Mouse (Mus musculus): ENCODE data around the gene Chn2. TPM values are rescaled to one million over a fixed set of nuclear protein-coding genes. Genes with fewer than 3 reads are reported as not detected.

Chn2 gene
- polyA plus RNA-seq, 1 experiment from 2014 or later: 7.1 TPM

GRCm38 (mm10) chr6:54228874-54229273, 189.5 kb downstream of the Chn2 start:
- 13% methylated on average over 2 of the region's 2 CpGs for WGBS
- no peaks in the 10 kb centered on the region for H3K36me3 ChIP-seq
- peaks cover 9% of the 10 kb centered on the region; the same call in 1 of the 2 replicates for H3K4me1 ChIP-seq
- H3K27ac ChIP-seq: no peak overlapping the region
- H3K27me3 ChIP-seq (ENCODE audit: insufficient read depth, poor library complexity, severe bottlenecking): peaks cover 23% of the 10 kb centered on the region
- H3K4me3 ChIP-seq: no peak overlapping the region
- H3K9me3 ChIP-seq: no peaks in the 10 kb centered on the region
- DNase-seq (ENCODE audit: low spot score): no peak

- H3K27ac ChIP-seq: no peak overlapping the region
- no peaks in the 10 kb centered on the region for H3K9me3 ChIP-seq
- H3K36me3 ChIP-seq: no peaks in the 10 kb centered on the region
- WGBS: 74% methylated on average over 13 of the region's 13 CpGs
- H3K4me3 ChIP-seq: no peak overlapping the region
- 0 out of 2 replicates have a peak, but pooled peaks cover 3% of the 10 kb centered on the region for H3K27me3 ChIP-seq (ENCODE audit: insufficient read depth, poor library complexity, severe bottlenecking)
- H3K4me1 ChIP-seq: 0 out of 2 replicates have a peak, but pooled peaks cover 4% of the 10 kb centered on the region
- no peak for DNase-seq (ENCODE audit: low spot score)
Measured at GRCm38 (mm10) chr6:54231769-54232558, 192.6 kb downstream of the Chn2 start.

- no peak overlapping the region for H3K27ac ChIP-seq
- no peaks in the 10 kb centered on the region for H3K4me1 ChIP-seq
- no peaks in the 10 kb centered on the region for H3K9me3 ChIP-seq
- no peak overlapping the region for H3K4me3 ChIP-seq
- H3K27me3 ChIP-seq (ENCODE audit: insufficient read depth, poor library complexity, severe bottlenecking): no peaks in the 10 kb centered on the region
- 88% methylated on average over 9 of the region's 9 CpGs for WGBS
- DNase-seq (ENCODE audit: low spot score): no peak
- H3K36me3 ChIP-seq: peaks cover 4% of the 10 kb centered on the region; the same call in 1 of the 2 replicates
Measured at GRCm38 (mm10) chr6:54236441-54236840, 197.1 kb downstream of the Chn2 start.

- no peak overlapping the region for H3K27ac ChIP-seq
- H3K4me3 ChIP-seq: no peak overlapping the region
- no peaks in the 10 kb centered on the region for H3K9me3 ChIP-seq
- 78% methylated on average over 5 of the region's 5 CpGs for WGBS
- H3K36me3 ChIP-seq: peaks cover 4% of the 10 kb centered on the region; the same call in 1 of the 2 replicates
- H3K4me1 ChIP-seq: peaks cover 6% of the 10 kb centered on the region; the same call in 1 of the 2 replicates
- H3K27me3 ChIP-seq (ENCODE audit: insufficient read depth, poor library complexity, severe bottlenecking): no peaks in the 10 kb centered on the region
- DNase-seq (ENCODE audit: low spot score): no peak
Measured at GRCm38 (mm10) chr6:54241761-54242160, 202.4 kb downstream of the Chn2 start.

GRCm38 (mm10) chr6:54242286-54242685, 202.9 kb downstream of the Chn2 start:
- DNase-seq (ENCODE audit: low spot score): no peak
- peaks cover 4% of the 10 kb centered on the region; the same call in 1 of the 2 replicates for H3K36me3 ChIP-seq
- H3K27me3 ChIP-seq (ENCODE audit: insufficient read depth, poor library complexity, severe bottlenecking): no peaks in the 10 kb centered on the region
- H3K4me3 ChIP-seq: no peak overlapping the region
- peak overlapping the region; percentile 19; the same call in 1 of the 2 replicates for H3K27ac ChIP-seq
- H3K9me3 ChIP-seq: no peaks in the 10 kb centered on the region
- peaks cover 6% of the 10 kb centered on the region; the same call in 1 of the 2 replicates for H3K4me1 ChIP-seq
- WGBS: 55% methylated on average over 9 of the region's 9 CpGs

GRCm38 (mm10) chr6:54248354-54249252, 209.2 kb downstream of the Chn2 start:
- no peaks in the 10 kb centered on the region for H3K27me3 ChIP-seq (ENCODE audit: insufficient read depth, poor library complexity, severe bottlenecking)
- H3K27ac ChIP-seq: no peak overlapping the region
- H3K4me3 ChIP-seq: no peak overlapping the region
- peaks cover 15% of the 10 kb centered on the region for H3K4me1 ChIP-seq
- H3K9me3 ChIP-seq: no peaks in the 10 kb centered on the region
- 71% methylated on average over 8 of the region's 8 CpGs for WGBS
- no peaks in the 10 kb centered on the region for H3K36me3 ChIP-seq
- DNase-seq (ENCODE audit: low spot score): no peak

GRCm38 (mm10) chr6:54251401-54252191, 212.2 kb downstream of the Chn2 start:
- 63% methylated on average over 17 of the region's 17 CpGs for WGBS
- no peak overlapping the region for H3K27ac ChIP-seq
- H3K27me3 ChIP-seq (ENCODE audit: insufficient read depth, poor library complexity, severe bottlenecking): no peaks in the 10 kb centered on the region
- DNase-seq (ENCODE audit: low spot score): no peak
- H3K4me3 ChIP-seq: no peak overlapping the region
- no peaks in the 10 kb centered on the region for H3K9me3 ChIP-seq
- H3K36me3 ChIP-seq: no peaks in the 10 kb centered on the region
- peaks cover 33% of the 10 kb centered on the region for H3K4me1 ChIP-seq

GRCm38 (mm10) chr6:54253206-54253605, 213.9 kb downstream of the Chn2 start:
- WGBS: 55% methylated on average over 5 of the region's 5 CpGs
- Histone ChIP-seq H3K9me3 (no peaks in the 10 kb centered on the region), H3K27me3 (ENCODE audit: insufficient read depth, poor library complexity, severe bottlenecking) (no peaks in the 10 kb centered on the region), H3K4me1 (peaks cover 40% of the 10 kb centered on the region), H3K27ac (peak overlapping the region; percentile 52; the same call in 1 of the 2 replicates), H3K4me3 (no peak overlapping the region), H3K36me3 (no peaks in the 10 kb centered on the region)
- DNase-seq (ENCODE audit: low spot score): no peak

- DNase-seq (ENCODE audit: low spot score): no peak
- Histone ChIP-seq H3K4me3 (no peak overlapping the region), H3K27me3 (ENCODE audit: insufficient read depth, poor library complexity, severe bottlenecking) (no peaks in the 10 kb centered on the region), H3K9me3 (no peaks in the 10 kb centered on the region), H3K36me3 (no peaks in the 10 kb centered on the region), H3K4me1 (peaks cover 43% of the 10 kb centered on the region), H3K27ac (peak overlapping the region; percentile 52; the same call in 1 of the 2 replicates)
- 52% methylated on average over 7 of the region's 7 CpGs for WGBS
Measured at GRCm38 (mm10) chr6:54253881-54254280, 214.5 kb downstream of the Chn2 start.

- DNase-seq (ENCODE audit: low spot score): no peak
- Histone ChIP-seq H3K4me3 (no peak overlapping the region), H3K27ac (no peak overlapping the region), H3K4me1 (peaks cover 45% of the 10 kb centered on the region), H3K27me3 (ENCODE audit: insufficient read depth, poor library complexity, severe bottlenecking) (no peaks in the 10 kb centered on the region), H3K9me3 (no peaks in the 10 kb centered on the region), H3K36me3 (no peaks in the 10 kb centered on the region)
- WGBS: 65% methylated on average over 6 of the region's 6 CpGs
Measured at GRCm38 (mm10) chr6:54254759-54255158, 215.4 kb downstream of the Chn2 start.

- DNase-seq (ENCODE audit: low spot score): no peak
- no peaks in the 10 kb centered on the region for H3K9me3 ChIP-seq
- H3K27me3 ChIP-seq (ENCODE audit: insufficient read depth, poor library complexity, severe bottlenecking): no peaks in the 10 kb centered on the region
- no peak overlapping the region for H3K4me3 ChIP-seq
- 71% methylated on average over 11 of the region's 11 CpGs for WGBS
- no peak overlapping the region for H3K27ac ChIP-seq
- peaks cover 45% of the 10 kb centered on the region for H3K4me1 ChIP-seq
- no peaks in the 10 kb centered on the region for H3K36me3 ChIP-seq
Measured at GRCm38 (mm10) chr6:54255321-54255720, 216.0 kb downstream of the Chn2 start.

GRCm38 (mm10) chr6:54256397-54256796, 217.0 kb downstream of the Chn2 start:
- DNase-seq (ENCODE audit: low spot score): no peak
- H3K9me3 ChIP-seq: no peaks in the 10 kb centered on the region
- 78% methylated on average over 10 of the region's 10 CpGs for WGBS
- H3K4me3 ChIP-seq: no peak overlapping the region
- no peak overlapping the region for H3K27ac ChIP-seq
- peaks cover 43% of the 10 kb centered on the region for H3K4me1 ChIP-seq
- no peaks in the 10 kb centered on the region for H3K36me3 ChIP-seq
- H3K27me3 ChIP-seq (ENCODE audit: insufficient read depth, poor library complexity, severe bottlenecking): no peaks in the 10 kb centered on the region

All from heart, embryonic 10.5 days (tissue).